Mouse (Mus musculus): ENCODE data around the gene Fut7. TPM values are rescaled to one million over a fixed set of nuclear protein-coding genes. Genes with fewer than 3 reads are reported as not detected.

The Fut7 gene
- polyA plus RNA-seq, 1 experiment: not detected

DNA sequence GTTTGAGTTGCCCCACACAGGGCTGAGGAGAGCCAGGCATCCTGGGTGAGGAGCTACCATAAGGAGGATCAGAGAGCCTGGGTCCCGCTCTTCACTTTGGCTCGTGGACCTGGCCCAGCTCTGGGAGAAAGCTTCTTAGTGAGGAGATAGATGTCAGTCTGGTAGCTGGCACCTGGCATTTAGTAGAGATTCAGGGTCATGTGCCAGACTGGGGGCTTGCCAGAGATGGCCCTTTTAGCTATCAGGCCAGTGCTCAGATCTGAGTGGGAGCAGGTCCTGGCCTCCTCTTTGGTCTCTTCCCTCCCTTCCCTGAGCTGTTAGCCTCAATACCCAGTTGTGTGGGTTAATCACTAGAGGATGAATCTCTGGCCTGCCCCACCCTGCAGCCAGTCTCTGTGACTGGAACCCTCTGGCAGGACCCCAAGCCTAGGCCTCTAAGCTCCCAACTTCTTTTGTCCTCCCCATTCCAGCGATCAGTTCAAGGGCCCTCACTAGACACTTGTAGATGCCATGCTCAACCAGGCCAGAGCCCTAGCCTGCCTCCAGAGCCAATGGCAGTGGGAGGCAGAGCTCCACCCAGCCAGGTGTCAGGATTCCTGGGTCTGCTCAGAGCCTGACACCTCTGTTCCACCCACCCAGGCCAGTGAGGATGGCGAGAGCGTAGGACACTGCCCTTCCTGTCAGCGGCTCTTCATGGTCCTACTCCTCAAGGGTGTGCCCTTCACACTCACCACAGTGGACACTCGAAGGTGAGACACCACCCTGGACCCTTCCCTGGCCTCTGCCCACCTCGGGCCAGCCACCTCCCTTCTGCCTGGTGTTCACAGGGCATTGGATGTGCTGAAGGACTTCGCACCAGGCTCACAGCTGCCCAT, 34.2 kb downstream of the Fut7 start:
- Histone ChIP-seq H3K4me3 (ENCODE audit: insufficient read depth, low read length) (no peak overlapping the region), H3K27ac (ENCODE audit: insufficient read depth, low read length) (no peak overlapping the region), H3K4me1 (ENCODE audit: control insufficient read depth, insufficient read depth, low read length) (no peaks in the 10 kb centered on the region)
- no peak for TF ChIP-seq CTCF (IDR thresholded peaks at IDR 0.05; ENCODE audit: borderline replicate concordance, insufficient read depth, low read length)
- TF ChIP-seq POLR2A (IDR thresholded peaks at IDR 0.05; ENCODE audit: low read depth, low read length): 0 out of 2 replicates have a peak, but pooled peaks have one; percentile 15

DNA sequence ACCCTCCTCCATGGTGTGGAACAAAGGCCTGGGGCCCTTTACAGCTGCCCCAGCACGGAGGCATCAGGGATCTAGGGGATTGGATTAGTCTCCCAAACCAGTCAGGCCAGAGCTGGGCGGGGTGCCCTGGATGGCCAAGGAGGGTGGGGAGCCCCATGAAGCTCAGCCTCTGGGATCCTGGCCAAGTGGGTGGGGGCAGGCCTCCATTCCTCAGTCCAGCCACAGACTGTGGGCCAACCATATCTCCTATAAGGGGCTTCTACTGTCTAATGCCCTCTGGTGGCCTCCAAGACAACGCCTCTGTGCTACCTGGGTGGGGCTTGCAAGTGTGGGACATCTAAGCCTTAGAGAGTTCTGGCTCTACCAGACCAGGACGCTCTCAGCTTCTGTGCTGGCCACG, 35.8 kb downstream of the Fut7 start:
- Histone ChIP-seq H3K27ac (ENCODE audit: insufficient read depth, low read length) (no peak overlapping the region), H3K4me3 (ENCODE audit: insufficient read depth, low read length) (no peak overlapping the region), H3K4me1 (ENCODE audit: control insufficient read depth, insufficient read depth, low read length) (no peaks in the 10 kb centered on the region)
- TF ChIP-seq POLR2A (IDR thresholded peaks at IDR 0.05; ENCODE audit: low read depth, low read length) (no peak), CTCF (IDR thresholded peaks at IDR 0.05; ENCODE audit: borderline replicate concordance, insufficient read depth, low read length) (no peak)

DNA sequence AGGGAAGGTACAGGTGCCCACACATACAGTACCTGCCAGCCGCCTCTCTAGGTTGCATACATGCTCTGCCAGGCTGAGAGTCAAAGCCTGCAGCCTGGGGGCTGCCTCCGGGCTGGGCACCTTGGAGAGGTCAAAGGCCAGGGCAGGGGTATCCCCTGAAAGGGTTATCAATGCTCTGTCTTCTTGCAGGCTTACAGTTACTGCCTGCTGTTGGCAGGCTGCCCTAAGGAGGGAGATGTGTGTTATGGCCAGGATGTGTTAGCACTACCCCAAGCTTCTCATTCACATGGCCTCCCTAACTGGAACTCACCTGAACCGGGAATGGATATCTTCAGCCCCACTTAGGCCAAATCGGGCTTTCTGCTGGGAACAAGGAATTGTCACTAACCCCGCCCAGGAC, 37.1 kb downstream of the Fut7 start:
- no peak for TF ChIP-seq POLR2A (IDR thresholded peaks at IDR 0.05; ENCODE audit: low read depth, low read length)
- no peak for TF ChIP-seq CTCF (IDR thresholded peaks at IDR 0.05; ENCODE audit: borderline replicate concordance, insufficient read depth, low read length)
- Histone ChIP-seq H3K4me3 (ENCODE audit: insufficient read depth, low read length) (peak overlapping the region; percentile 71), H3K27ac (ENCODE audit: insufficient read depth, low read length) (no peak overlapping the region)

DNA sequence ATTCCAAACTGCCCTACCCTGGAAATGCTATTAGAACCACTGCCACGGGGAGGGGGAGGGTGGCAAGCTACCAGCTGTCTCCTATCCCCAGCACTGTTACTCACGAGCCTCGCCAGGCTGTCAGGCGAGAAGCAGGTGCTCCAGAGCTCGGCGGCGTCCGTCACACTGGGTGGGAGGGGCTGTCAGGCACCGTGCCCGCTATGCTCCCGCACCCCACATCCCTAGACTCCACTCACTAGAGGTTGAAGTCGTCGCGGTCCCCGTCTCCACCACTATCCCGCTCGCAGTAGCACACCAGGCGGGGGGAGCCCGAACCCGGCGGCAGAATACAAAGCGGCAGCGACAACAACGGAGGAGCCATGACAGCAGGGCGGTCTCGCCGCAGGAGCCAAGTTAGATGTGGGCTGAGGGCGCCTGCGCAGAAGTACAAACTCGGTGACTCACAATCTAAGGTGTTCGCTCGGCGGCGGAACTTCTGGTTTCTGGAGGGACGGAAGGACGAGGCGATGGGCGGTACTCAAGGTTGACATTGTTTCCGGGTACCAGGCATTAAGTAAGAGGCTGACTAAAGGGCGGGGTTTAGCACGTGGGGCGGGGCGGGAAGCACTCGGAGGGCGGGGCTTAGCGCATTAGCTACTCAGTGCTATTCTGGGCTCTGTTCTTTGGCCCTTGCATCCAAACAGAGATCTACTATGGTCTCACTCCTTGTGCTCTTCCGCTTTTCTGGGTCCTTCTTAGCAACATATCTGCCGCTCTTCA, 37.7 kb downstream of the Fut7 start, which contains the start of gene Paxx:
TSS of gene Paxx (minus strand) at position 544 of the 759 bp plus-strand sequence.
- TF ChIP-seq CTCF (IDR thresholded peaks at IDR 0.05; ENCODE audit: borderline replicate concordance, insufficient read depth, low read length) (no peak), POLR2A (IDR thresholded peaks at IDR 0.05; ENCODE audit: low read depth, low read length) (peak; percentile 76)
- Histone ChIP-seq H3K4me3 (ENCODE audit: insufficient read depth, low read length) (peak within 1 kb of the TSS; percentile 71), H3K27ac (ENCODE audit: insufficient read depth, low read length) (peak within 1 kb of the TSS; percentile 26; the same call in 1 of the 2 replicates), H3K4me1 (ENCODE audit: control insufficient read depth, insufficient read depth, low read length) (no peaks in the 10 kb centered on the region)

More for the DNA sequence above, 37.1 kb downstream of the Fut7 start:
- no peaks in the 10 kb centered on the region for H3K4me1 ChIP-seq (ENCODE audit: control insufficient read depth, insufficient read depth, low read length)

DNA sequence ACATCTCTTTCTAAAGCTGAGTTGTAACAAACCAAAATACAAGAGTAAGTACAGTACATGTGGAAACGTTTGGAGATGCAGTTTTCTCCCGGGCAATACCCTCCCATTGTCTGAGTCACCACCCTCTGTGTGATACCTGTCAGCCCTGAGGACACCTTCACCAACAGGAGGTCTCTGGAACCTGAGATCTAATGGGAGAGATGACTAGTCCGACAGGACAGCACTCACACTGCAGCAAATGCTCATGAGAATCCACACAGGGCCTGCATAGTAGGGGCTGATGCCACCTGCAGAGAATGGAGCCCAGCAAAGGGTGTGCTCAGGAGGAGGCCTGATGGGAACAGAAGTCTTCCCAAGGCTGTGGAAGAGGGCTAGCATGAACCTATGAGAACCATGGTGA, 38.3 kb downstream of the Fut7 start:
- H3K4me1 ChIP-seq (ENCODE audit: control insufficient read depth, insufficient read depth, low read length): no peaks in the 10 kb centered on the region
- no peak for TF ChIP-seq CTCF (IDR thresholded peaks at IDR 0.05; ENCODE audit: borderline replicate concordance, insufficient read depth, low read length)
- TF ChIP-seq POLR2A (IDR thresholded peaks at IDR 0.05; ENCODE audit: low read depth, low read length): no peak

DNA sequence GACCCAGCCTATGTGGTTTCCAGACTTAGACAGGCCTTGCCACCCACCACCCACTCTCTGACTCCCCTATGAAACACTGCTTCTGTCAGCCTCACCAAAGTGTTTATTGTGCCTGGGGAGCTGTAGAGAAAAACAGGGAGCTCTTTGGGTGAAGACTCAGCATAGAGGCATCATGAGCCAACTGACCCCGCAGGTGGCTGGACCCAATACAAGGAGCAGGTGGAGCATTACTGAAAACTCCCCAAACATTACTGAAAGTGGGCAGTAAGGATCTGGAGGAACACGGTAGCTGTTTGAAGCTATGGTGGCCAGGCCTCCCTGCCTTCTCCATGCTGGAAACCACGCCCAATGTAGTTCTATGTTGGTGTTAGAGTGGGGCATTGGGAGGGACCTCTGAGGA, 40.6 kb downstream of the Fut7 start:
- TF ChIP-seq CTCF (IDR thresholded peaks at IDR 0.05; ENCODE audit: borderline replicate concordance, insufficient read depth, low read length) (no peak), POLR2A (IDR thresholded peaks at IDR 0.05; ENCODE audit: low read depth, low read length) (no peak)
- no peak overlapping the region for H3K4me3 ChIP-seq (ENCODE audit: insufficient read depth, low read length)
- H3K4me1 ChIP-seq (ENCODE audit: control insufficient read depth, insufficient read depth, low read length): no peaks in the 10 kb centered on the region
- H3K27ac ChIP-seq (ENCODE audit: insufficient read depth, low read length): no peak overlapping the region

More for the DNA sequence above, 38.3 kb downstream of the Fut7 start:
- H3K4me3 ChIP-seq (ENCODE audit: insufficient read depth, low read length): peak overlapping the region; percentile 16; the same call in 1 of the 2 replicates
- no peak overlapping the region for H3K27ac ChIP-seq (ENCODE audit: insufficient read depth, low read length)

DNA sequence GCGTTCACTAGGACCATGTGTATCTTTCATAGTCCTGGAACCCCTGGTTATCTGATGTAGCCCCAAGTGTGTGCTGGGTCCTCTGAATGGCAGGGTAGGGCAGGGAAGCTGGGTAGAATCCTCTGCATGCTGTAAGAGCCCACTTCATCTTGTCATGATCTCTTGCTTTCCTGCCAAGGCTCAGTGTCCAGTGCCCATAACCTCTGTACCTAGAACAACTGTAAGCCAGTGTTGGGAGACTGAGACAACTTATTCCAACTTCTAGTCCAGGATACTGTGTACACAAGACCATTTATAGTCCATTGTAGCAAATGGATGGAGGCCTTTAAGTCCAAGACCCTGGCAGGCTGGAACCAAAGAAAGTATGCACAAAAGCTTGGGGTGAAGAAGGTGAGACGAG, 42.2 kb downstream of the Fut7 start:
- H3K27ac ChIP-seq (ENCODE audit: insufficient read depth, low read length): no peak overlapping the region
- no peak for TF ChIP-seq CTCF (IDR thresholded peaks at IDR 0.05; ENCODE audit: borderline replicate concordance, insufficient read depth, low read length)
- TF ChIP-seq POLR2A (IDR thresholded peaks at IDR 0.05; ENCODE audit: low read depth, low read length): no peak
- H3K4me1 ChIP-seq (ENCODE audit: control insufficient read depth, insufficient read depth, low read length): no peaks in the 10 kb centered on the region
- H3K4me3 ChIP-seq (ENCODE audit: insufficient read depth, low read length): no peak overlapping the region

DNA sequence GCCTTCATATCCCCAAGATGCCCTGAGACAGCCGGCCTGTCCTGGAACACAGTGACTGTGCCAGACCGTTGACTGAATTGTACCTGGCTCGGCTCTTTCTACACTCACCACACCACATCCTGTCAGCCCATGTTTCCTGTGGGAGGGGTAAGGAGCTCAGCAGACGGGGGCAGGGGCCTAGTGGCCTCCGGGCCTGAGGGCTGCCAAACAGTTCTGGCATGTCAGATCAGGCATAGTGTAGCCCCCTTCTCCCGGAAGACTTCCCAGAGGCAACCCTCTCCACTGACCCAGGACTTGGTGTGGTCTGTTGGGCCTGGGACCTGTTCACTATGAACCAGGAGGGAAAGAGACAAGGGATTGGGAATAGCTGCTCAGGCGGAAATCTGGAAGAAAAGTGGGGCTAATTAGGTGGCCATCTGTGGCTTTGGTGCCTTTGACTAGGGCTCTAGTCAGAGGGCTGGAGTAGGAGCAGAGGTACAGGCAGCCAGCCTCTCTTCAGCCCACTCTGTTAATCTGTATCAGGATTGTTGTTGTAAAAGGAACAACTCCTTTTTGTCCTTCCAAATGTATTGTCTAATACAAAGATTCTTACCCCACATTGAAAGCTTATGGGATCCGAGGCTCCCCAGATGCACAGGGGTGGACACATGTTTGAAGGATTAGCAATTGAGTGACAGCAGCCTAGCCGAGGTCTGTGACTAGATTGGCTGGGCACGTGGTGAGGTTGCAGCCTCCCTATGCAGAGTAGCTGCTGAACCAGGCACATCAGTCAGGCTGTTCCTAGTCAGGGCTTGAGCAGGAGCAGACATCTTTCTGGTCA, 43.0 kb downstream of the Fut7 start:
- no peak overlapping the region for H3K4me3 ChIP-seq (ENCODE audit: insufficient read depth, low read length)

More for the DNA sequence above, 43.0 kb downstream of the Fut7 start:
- no peaks in the 10 kb centered on the region for H3K4me1 ChIP-seq (ENCODE audit: control insufficient read depth, insufficient read depth, low read length)
- no peak for TF ChIP-seq CTCF (IDR thresholded peaks at IDR 0.05; ENCODE audit: borderline replicate concordance, insufficient read depth, low read length)
- no peak for TF ChIP-seq POLR2A (IDR thresholded peaks at IDR 0.05; ENCODE audit: low read depth, low read length)
- H3K27ac ChIP-seq (ENCODE audit: insufficient read depth, low read length): no peak overlapping the region
